11 mouse cellular contexts compared by ENCODE assay signal in genomic region chr1:44741256-44741655, GRCm38 (mm10).
DNase-seq lines count a peak whose midpoint lies in the region; ATAC-seq lines count a peak whose summit lies in the region.
"Had no signal": no experiment of that assay in that cellular context is flagged by ENCODE, and none has a peak within 500 bp of the region (broad histone marks: within the 10 kb centered on the region; RNA-seq: fewer than 3 reads in every experiment).

No protein-coding gene starts in this region.

- DNase-seq in heart, adult 8-10 months (ENCODE audit: low spot score), result peak; percentile 13
- no peak for DNase-seq in heart, postnatal 36 days
- peak; percentile 6 to 21 for DNase-seq in left cerebral cortex, postnatal 25 days (ENCODE audit: low spot score in 2 of 2)
- no peak for DNase-seq in left cerebral cortex, adult 11 months (ENCODE audit: low spot score)
- DNase-seq in R1 (ENCODE audit: low read depth, low spot score), result peak; percentile 4
- peak; percentile 6 for DNase-seq in lung, postnatal 14 days
- DNase-seq in liver, embryonic 11.5 days (ENCODE audit: low spot score), result no peak
- no peak for DNase-seq in T-cell, adult 2 months (ENCODE audit: low spot score)
- DNase-seq: liver, embryonic 13.5 days had no signal

- no peaks in the 10 kb centered on the region for H3K27me3 ChIP-seq in liver, embryonic 11.5 days (replicated peaks; ENCODE audit: control insufficient read depth, insufficient read depth, low read length)
- H3K27me3 ChIP-seq: hindbrain, embryonic 15.5 days; liver, embryonic 13.5 days; stomach, embryonic 15.5 days had no signal

- no peaks in the 10 kb centered on the region for H3K4me1 ChIP-seq in liver, embryonic 11.5 days (replicated peaks; ENCODE audit: control insufficient read depth, insufficient read depth, low read length)
- H3K4me1 ChIP-seq: hindbrain, embryonic 15.5 days; liver, embryonic 13.5 days; stomach, embryonic 15.5 days had no signal

- no peak for ATAC-seq in liver, embryonic 11.5 days (replicated peaks; ENCODE audit: low FRiP score)

- no peak overlapping the region for H3K4me2 ChIP-seq in liver, embryonic 11.5 days
- H3K4me2 ChIP-seq: hindbrain, embryonic 15.5 days; liver, embryonic 13.5 days; stomach, embryonic 15.5 days had no signal

- H3K9me3 ChIP-seq in liver, embryonic 11.5 days (ENCODE audit: control insufficient read depth, low read length), result no peaks in the 10 kb centered on the region
- H3K9me3 ChIP-seq: hindbrain, embryonic 15.5 days; liver, embryonic 13.5 days; stomach, embryonic 15.5 days had no signal

- intact Hi-C loops in heart, postnatal 36 days (cut with DNase I), result loop anchor here (2.0 to 10.0 kb wide), 4 partner anchors 190 to 764 kb away; partner anchors contain the start of genes Col5a2 and Gulp1
- intact Hi-C loops in left cerebral cortex, postnatal 25 days (cut with DNase I), result loop anchor here (1.0 to 5.0 kb wide), 2 partner anchors 189 to 512 kb away; partner anchors contain the start of gene Gulp1

- H3K4me3 ChIP-seq in liver, embryonic 11.5 days (ENCODE audit: low read depth, low read length), result no peak overlapping the region
- H3K4me3 ChIP-seq: hindbrain, embryonic 15.5 days; liver, embryonic 13.5 days; stomach, embryonic 15.5 days had no signal

- H3K27ac ChIP-seq in liver, embryonic 11.5 days (ENCODE audit: low read depth, low read length), result no peak overlapping the region
- H3K27ac ChIP-seq: hindbrain, embryonic 15.5 days; liver, embryonic 13.5 days; stomach, embryonic 15.5 days had no signal

- no peak overlapping the region for H3K9ac ChIP-seq in liver, embryonic 11.5 days (ENCODE audit: low read depth, low read length)
- H3K9ac ChIP-seq: hindbrain, embryonic 15.5 days; liver, embryonic 13.5 days; stomach, embryonic 15.5 days had no signal

- no peaks in the 10 kb centered on the region for H3K36me3 ChIP-seq in liver, embryonic 11.5 days (ENCODE audit: control insufficient read depth, insufficient read depth, low read length)
- H3K36me3 ChIP-seq: hindbrain, embryonic 15.5 days; liver, embryonic 13.5 days; stomach, embryonic 15.5 days had no signal

Comparison
In these comparisons a context has a peak if more than half of its experiments do, and no peak if none do; other contexts are left out.
1. DNase-seq: peak in heart, adult 8-10 months (single experiment), left cerebral cortex, postnatal 25 days (2 of 2), R1 (single experiment) and lung, postnatal 14 days (single experiment); none in heart, postnatal 36 days (0 of 2), left cerebral cortex, adult 11 months (single experiment), liver, embryonic 11.5 days (single experiment) and T-cell, adult 2 months (single experiment).